Mouse (Mus musculus): ENCODE measurements around the gene Mthfr. TPM values are rescaled to one million over a fixed set of nuclear protein-coding genes. Genes with fewer than 3 reads are reported as not detected.

Mthfr gene
- polyA plus RNA-seq (2014; fragmentation: Nextera tagmentation; extraction: Ambion mirVana), result 17.4 and 18.7 TPM in 2 replicates

GRCm38 (mm10) chr4:148038600-148039253 is at the start of gene Mthfr, which contains the start of gene Clcn6:
TSS of gene Mthfr (plus strand) at chr4:148039077.
TSS of gene Clcn6 (minus strand) at chr4:148038821.
- WGBS, result under 1% methylated on average over 51 of the region's 54 CpGs

GRCm38 (mm10) chr4:147993571-147994095 is 45.2 kb upstream of the Mthfr start:
- ATAC-seq (ENCODE audit: low FRiP score) (no peak), DNase-seq (ENCODE audit: low spot score) (no peak)
- no peak overlapping the region for H3K4me3 ChIP-seq (replicated peaks; ENCODE audit: low read length)
- no peaks in the 10 kb centered on the region for H3K4me1 ChIP-seq (replicated peaks; ENCODE audit: control insufficient read depth, insufficient read depth, low read length)
- no peaks in the 10 kb centered on the region for H3K9me3 ChIP-seq (ENCODE audit: control insufficient read depth, low read length)
- no peaks in the 10 kb centered on the region for H3K27me3 ChIP-seq (ENCODE audit: control insufficient read depth, insufficient read depth, low read length)
- H3K36me3 ChIP-seq (replicated peaks; ENCODE audit: control insufficient read depth, insufficient read depth), result no peaks in the 10 kb centered on the region
- no peak overlapping the region for H3K27ac ChIP-seq
- no peak overlapping the region for H3K4me2 ChIP-seq (replicated peaks)
- H3K9ac ChIP-seq, result no peak overlapping the region
- 64% methylated on average over 7 of the region's 7 CpGs for WGBS

More at GRCm38 (mm10) chr4:148038600-148039253, at the start of gene Mthfr, which contains the start of gene Clcn6:
- ATAC-seq (ENCODE audit: low FRiP score), result peak; percentile 94
- Histone ChIP-seq H3K27ac (peak within 1 kb of the TSS; percentile 93), H3K4me1 (replicated peaks; ENCODE audit: control insufficient read depth, insufficient read depth, low read length) (peaks cover 52% of the 10 kb centered on the region), H3K36me3 (replicated peaks; ENCODE audit: control insufficient read depth, insufficient read depth) (peaks cover 28% of the 10 kb centered on the region), H3K27me3 (ENCODE audit: control insufficient read depth, insufficient read depth, low read length) (no peaks in the 10 kb centered on the region), H3K9ac (peak within 1 kb of the TSS; percentile 74), H3K4me3 (replicated peaks; ENCODE audit: low read length) (peak within 1 kb of the TSS; percentile 83), H3K4me2 (replicated peaks) (peak within 1 kb of the TSS; percentile 85), H3K9me3 (ENCODE audit: control insufficient read depth, low read length) (no peaks in the 10 kb centered on the region)
- peak; percentile 99 for DNase-seq (ENCODE audit: low spot score)

- H3K27ac ChIP-seq, result no peak overlapping the region
- no peaks in the 10 kb centered on the region for H3K9me3 ChIP-seq (ENCODE audit: control insufficient read depth, low read length)
- no peaks in the 10 kb centered on the region; the same call in 1 of the 2 replicates for H3K4me1 ChIP-seq (replicated peaks; ENCODE audit: control insufficient read depth, insufficient read depth, low read length)
- no peak overlapping the region for H3K9ac ChIP-seq
- ATAC-seq (ENCODE audit: low FRiP score) (no peak), DNase-seq (ENCODE audit: low spot score) (no peak)
- WGBS, result 87% methylated on average over 3 of the region's 3 CpGs
- H3K4me3 ChIP-seq (replicated peaks; ENCODE audit: low read length), result no peak overlapping the region
- no peaks in the 10 kb centered on the region for H3K36me3 ChIP-seq (replicated peaks; ENCODE audit: control insufficient read depth, insufficient read depth)
- no peaks in the 10 kb centered on the region for H3K27me3 ChIP-seq (ENCODE audit: control insufficient read depth, insufficient read depth, low read length)
- H3K4me2 ChIP-seq (replicated peaks), result no peak overlapping the region
These were observed 43.6 kb upstream of the Mthfr start for GRCm38 (mm10) chr4:147995311-147995710.

GRCm38 (mm10) chr4:148000202-148000772 is 38.6 kb upstream of the Mthfr start, which contains the start of gene Nppa:
TSS of gene Nppa (plus strand) at chr4:148000722.
- ATAC-seq (ENCODE audit: low FRiP score) (peak; percentile 56), DNase-seq (ENCODE audit: low spot score) (peak; percentile 31)
- Histone ChIP-seq H3K9me3 (ENCODE audit: control insufficient read depth, low read length) (no peaks in the 10 kb centered on the region), H3K4me2 (replicated peaks) (no peak within 1 kb of the TSS), H3K36me3 (replicated peaks; ENCODE audit: control insufficient read depth, insufficient read depth) (peaks cover 28% of the 10 kb centered on the region), H3K27ac (peak within 1 kb of the TSS; percentile 68), H3K4me3 (replicated peaks; ENCODE audit: low read length) (no peak within 1 kb of the TSS), H3K9ac (no peak within 1 kb of the TSS), H3K27me3 (ENCODE audit: control insufficient read depth, insufficient read depth, low read length) (no peaks in the 10 kb centered on the region), H3K4me1 (replicated peaks; ENCODE audit: control insufficient read depth, insufficient read depth, low read length) (peaks cover 4% of the 10 kb centered on the region)
- WGBS, result 36% methylated on average over 12 of the region's 12 CpGs

- Histone ChIP-seq H3K9me3 (ENCODE audit: control insufficient read depth, low read length) (no peaks in the 10 kb centered on the region), H3K36me3 (replicated peaks; ENCODE audit: control insufficient read depth, insufficient read depth) (peaks cover 37% of the 10 kb centered on the region), H3K4me3 (replicated peaks; ENCODE audit: low read length) (no peak overlapping the region), H3K4me2 (replicated peaks) (no peak overlapping the region), H3K27me3 (ENCODE audit: control insufficient read depth, insufficient read depth, low read length) (no peaks in the 10 kb centered on the region), H3K4me1 (replicated peaks; ENCODE audit: control insufficient read depth, insufficient read depth, low read length) (peaks cover 4% of the 10 kb centered on the region), H3K9ac (no peak overlapping the region), H3K27ac (peak overlapping the region; percentile 68)
- ATAC-seq (ENCODE audit: low FRiP score) (peak; percentile 48), DNase-seq (ENCODE audit: low spot score) (peak; percentile 39)
- WGBS, result 60% methylated on average over 17 of the region's 17 CpGs
These were observed 37.7 kb upstream of the Mthfr start for GRCm38 (mm10) chr4:148001013-148001789.

- no peak overlapping the region for H3K9ac ChIP-seq
- H3K9me3 ChIP-seq (ENCODE audit: control insufficient read depth, low read length), result no peaks in the 10 kb centered on the region
- peak overlapping the region; percentile 68 for H3K27ac ChIP-seq
- peaks cover 4% of the 10 kb centered on the region for H3K4me1 ChIP-seq (replicated peaks; ENCODE audit: control insufficient read depth, insufficient read depth, low read length)
- DNase-seq (ENCODE audit: low spot score) (no peak), ATAC-seq (ENCODE audit: low FRiP score) (no peak)
- 35% methylated on average over 8 of the region's 8 CpGs for WGBS
- H3K4me2 ChIP-seq (replicated peaks), result no peak overlapping the region
- peaks cover 44% of the 10 kb centered on the region for H3K36me3 ChIP-seq (replicated peaks; ENCODE audit: control insufficient read depth, insufficient read depth)
- no peak overlapping the region for H3K4me3 ChIP-seq (replicated peaks; ENCODE audit: low read length)
- no peaks in the 10 kb centered on the region for H3K27me3 ChIP-seq (ENCODE audit: control insufficient read depth, insufficient read depth, low read length)
These were observed 37.0 kb upstream of the Mthfr start for GRCm38 (mm10) chr4:148001866-148002265.

- no peak for ATAC-seq (ENCODE audit: low FRiP score)
- 94% methylated on average over 7 of the region's 7 CpGs for WGBS
These were observed 34.5 kb upstream of the Mthfr start for GRCm38 (mm10) chr4:148004361-148004760.

GRCm38 (mm10) chr4:148008412-148008811 is 30.5 kb upstream of the Mthfr start:
- ATAC-seq (ENCODE audit: low FRiP score) (no peak), DNase-seq (ENCODE audit: low spot score) (no peak)
- Histone ChIP-seq H3K4me3 (replicated peaks; ENCODE audit: low read length) (no peak overlapping the region), H3K9ac (no peak overlapping the region), H3K27me3 (ENCODE audit: control insufficient read depth, insufficient read depth, low read length) (no peaks in the 10 kb centered on the region), H3K27ac (no peak overlapping the region), H3K4me2 (replicated peaks) (no peak overlapping the region), H3K9me3 (ENCODE audit: control insufficient read depth, low read length) (no peaks in the 10 kb centered on the region), H3K36me3 (replicated peaks; ENCODE audit: control insufficient read depth, insufficient read depth) (peaks cover 100% of the 10 kb centered on the region), H3K4me1 (replicated peaks; ENCODE audit: control insufficient read depth, insufficient read depth, low read length) (no peaks in the 10 kb centered on the region)
- WGBS, result 79% methylated on average over 4 of the region's 4 CpGs

More at GRCm38 (mm10) chr4:148004361-148004760, 34.5 kb upstream of the Mthfr start:
- no peak for DNase-seq (ENCODE audit: low spot score)
- H3K27ac ChIP-seq, result no peak overlapping the region
- peaks cover 68% of the 10 kb centered on the region for H3K36me3 ChIP-seq (replicated peaks; ENCODE audit: control insufficient read depth, insufficient read depth)
- peaks cover 4% of the 10 kb centered on the region for H3K4me1 ChIP-seq (replicated peaks; ENCODE audit: control insufficient read depth, insufficient read depth, low read length)
- H3K4me2 ChIP-seq (replicated peaks), result no peak overlapping the region
- H3K27me3 ChIP-seq (ENCODE audit: control insufficient read depth, insufficient read depth, low read length), result no peaks in the 10 kb centered on the region
- no peak overlapping the region for H3K4me3 ChIP-seq (replicated peaks; ENCODE audit: low read length)
- no peak overlapping the region for H3K9ac ChIP-seq
- H3K9me3 ChIP-seq (ENCODE audit: control insufficient read depth, low read length), result no peaks in the 10 kb centered on the region

GRCm38 (mm10) chr4:148009641-148010040 is 29.2 kb upstream of the Mthfr start:
- Histone ChIP-seq H3K27ac (no peak overlapping the region), H3K4me1 (replicated peaks; ENCODE audit: control insufficient read depth, insufficient read depth, low read length) (no peaks in the 10 kb centered on the region), H3K4me2 (replicated peaks) (no peak overlapping the region), H3K9ac (no peak overlapping the region), H3K9me3 (ENCODE audit: control insufficient read depth, low read length) (no peaks in the 10 kb centered on the region), H3K36me3 (replicated peaks; ENCODE audit: control insufficient read depth, insufficient read depth) (peaks cover 100% of the 10 kb centered on the region), H3K4me3 (replicated peaks; ENCODE audit: low read length) (no peak overlapping the region), H3K27me3 (ENCODE audit: control insufficient read depth, insufficient read depth, low read length) (no peaks in the 10 kb centered on the region)
- no peak for ATAC-seq (ENCODE audit: low FRiP score)
- DNase-seq (ENCODE audit: low spot score), result no peak
- WGBS, result 100% methylated on average over 2 of the region's 2 CpGs
